Mouse (Mus musculus) liver, postnatal 0 days (tissue): Measurements from ENCODE around the gene Gm20604.

Experiments
- CTCF ChIP-seq: sonication (generic); IDR thresholded peaks from 2 replicates; pipeline ENCODE4 v1.5.1; 2016; ENCODE audit warnings: antibody characterized with exemption, low read depth
- EP300 ChIP-seq: IDR thresholded peaks from 2 replicates; pipeline ENCODE4 v1.6.1; 2016; ENCODE audit warnings: antibody characterized with exemption, low read depth, mild to moderate bottlenecking

DNA sequence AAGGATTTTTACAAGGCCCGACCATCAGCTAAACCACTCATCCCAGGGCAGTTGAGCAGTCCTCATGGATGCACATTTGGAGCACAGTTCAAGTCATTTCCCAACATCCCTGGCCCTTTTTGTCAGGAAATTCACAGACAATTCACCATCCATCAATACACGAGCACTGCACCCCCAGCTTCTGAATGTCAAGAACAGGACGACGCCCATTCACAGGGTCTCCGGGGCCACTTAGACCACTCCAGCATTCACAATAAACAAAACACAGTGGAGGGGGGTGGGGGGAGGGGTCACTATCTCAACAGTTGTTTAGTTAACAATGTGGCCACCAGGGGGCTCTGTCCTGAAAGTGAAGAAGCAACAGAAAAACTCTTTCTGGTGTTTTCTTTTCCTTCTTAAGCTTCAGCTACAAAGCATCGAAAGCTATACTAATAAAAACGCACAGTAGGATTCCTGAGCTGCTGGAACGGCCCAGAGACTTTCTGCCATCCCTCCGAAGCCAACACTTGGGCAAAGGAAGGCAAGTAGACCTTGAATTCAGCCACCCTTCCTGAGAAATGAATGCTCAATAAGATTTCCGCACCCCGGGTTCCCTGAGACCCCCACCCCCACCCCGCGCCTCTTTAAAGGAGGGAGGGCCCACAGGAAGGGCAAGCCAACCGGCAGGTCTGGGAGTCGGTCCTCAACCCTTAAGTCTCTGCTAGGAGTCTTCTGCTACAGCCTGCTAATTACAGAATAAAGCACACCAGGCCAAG lies 55.9 kb downstream of the Gm20604 start:
- TF ChIP-seq CTCF: peak; percentile 76
- TF ChIP-seq EP300: no peak
